Mouse (Mus musculus) thymus, adult 2 months (tissue): ENCODE measurements around the gene Gas7. TPM values are rescaled to one million over a fixed set of nuclear protein-coding genes. Genes with fewer than 3 reads are reported as not detected.

Experiments used
- DNase-seq: peaks from one replicate; pipeline ENCODE4 v3.0.0; 2021
- H3K27ac ChIP-seq: fragments of 200-500 bp; 2 replicates; pipeline ENCODE4 v1.5.1; 2012; ENCODE audit warnings: low read length, control low read depth; ENCODE audit not compliant: control insufficient read depth, insufficient read depth
- H3K27me3 ChIP-seq: fragments of 200-500 bp; 2 replicates; pipeline ENCODE4 v1.6.1; 2012; ENCODE audit warnings: mild to moderate bottlenecking, low read length, moderate library complexity, mixed read lengths; ENCODE audit not compliant: control insufficient read depth, insufficient read depth
- H3K36me3 ChIP-seq: fragments of 200-500 bp; 2 replicates; pipeline ENCODE4 v1.6.1; 2012; ENCODE audit warnings: mild to moderate bottlenecking, low read length, moderate library complexity; ENCODE audit not compliant: control insufficient read depth, insufficient read depth
- H3K4me1 ChIP-seq: fragments of 200-500 bp; replicated peaks from 2 replicates; pipeline ENCODE4 v1.6.1; 2012; ENCODE audit warnings: low read length; ENCODE audit not compliant: control insufficient read depth, insufficient read depth
- H3K4me3 ChIP-seq: fragments of 200-500 bp; 2 replicates; pipeline ENCODE4 v1.5.1; 2012; ENCODE audit warnings: mild to moderate bottlenecking, low read length, control low read depth, moderate library complexity; ENCODE audit not compliant: control insufficient read depth, insufficient read depth
- CTCF ChIP-seq: fragments of 200-500 bp; IDR thresholded peaks from 2 replicates; pipeline ENCODE4 v1.5.1; 2012; ENCODE audit warnings: mild to moderate bottlenecking, control low read depth, low read length, moderate library complexity, borderline replicate concordance; ENCODE audit not compliant: control insufficient read depth, poor library complexity, insufficient read depth; ENCODE audit errors: extremely low read depth
- POLR2A ChIP-seq: fragments of 200-500 bp; IDR thresholded peaks from 2 replicates; pipeline ENCODE4 v1.6.1; 2012; ENCODE audit warnings: mild to moderate bottlenecking, low read length, control low read depth, moderate library complexity; ENCODE audit not compliant: control insufficient read depth, poor library complexity, insufficient read depth; ENCODE audit errors: extremely low read depth
- WGBS: fragments of 180-500 bp; shearing (Covaris S2); methylation state at CpG from one replicate; pipeline ENCODE4 v1.1.7; 2018; 5-methylcytosine and 5-hydroxymethylcytosine counted together
- polyA plus RNA-seq: library from polyadenylated mRNA; depleted of rRNA; stranded (reverse); fragments of >200 nt; gene quantifications from 2 replicates; pipeline ENCODE4 v1.2.3, GENCODE M21; 2012

The Gas7 gene
- polyA plus RNA-seq, 1 experiment, result 5.0 TPM

- 96% methylated on average over 4 of the region's 4 CpGs for WGBS
- H3K4me1 ChIP-seq, result peaks cover 2% of the 10 kb centered on the region; the same call in 1 of the 2 replicates
- DNase-seq, result no peak
- H3K36me3 ChIP-seq, result no peaks in the 10 kb centered on the region
- no peak overlapping the region for H3K27ac ChIP-seq
- no peak for TF ChIP-seq POLR2A
- TF ChIP-seq CTCF, result no peak
- H3K27me3 ChIP-seq, result no peaks in the 10 kb centered on the region
- H3K4me3 ChIP-seq, result no peak overlapping the region
These were observed 127.3 kb downstream of the Gas7 start for GRCm38 (mm10) chr11:67582570-67582969.

GRCm38 (mm10) chr11:67585016-67585415 lies 129.8 kb downstream of the Gas7 start:
- no peaks in the 10 kb centered on the region for H3K27me3 ChIP-seq
- no peak for DNase-seq
- 97% methylated on average over 6 of the region's 6 CpGs for WGBS
- H3K4me3 ChIP-seq, result no peak overlapping the region
- peaks cover 9% of the 10 kb centered on the region for H3K4me1 ChIP-seq
- TF ChIP-seq POLR2A, result no peak
- TF ChIP-seq CTCF, result no peak
- no peaks in the 10 kb centered on the region for H3K36me3 ChIP-seq
- no peak overlapping the region for H3K27ac ChIP-seq

- WGBS, result 85% methylated on average over 2 of the region's 2 CpGs
- Histone ChIP-seq H3K4me3 (no peak overlapping the region), H3K36me3 (no peaks in the 10 kb centered on the region), H3K27ac (no peak overlapping the region), H3K27me3 (no peaks in the 10 kb centered on the region), H3K4me1 (peaks cover 7% of the 10 kb centered on the region)
- DNase-seq, result no peak
- TF ChIP-seq CTCF, result no peak
- no peak for TF ChIP-seq POLR2A
These were observed 130.4 kb downstream of the Gas7 start for GRCm38 (mm10) chr11:67585629-67586028.

- TF ChIP-seq CTCF (no peak), POLR2A (no peak)
- H3K27ac ChIP-seq, result no peak overlapping the region
- 18% methylated on average over 3 of the region's 3 CpGs for WGBS
- peaks cover 7% of the 10 kb centered on the region for H3K4me1 ChIP-seq
- H3K27me3 ChIP-seq, result no peaks in the 10 kb centered on the region
- no peaks in the 10 kb centered on the region for H3K36me3 ChIP-seq
- H3K4me3 ChIP-seq, result no peak overlapping the region
- DNase-seq, result no peak
These were observed 131.2 kb downstream of the Gas7 start for GRCm38 (mm10) chr11:67586231-67586994.

GRCm38 (mm10) chr11:67588196-67588827 lies 133.1 kb downstream of the Gas7 start:
- no peak overlapping the region for H3K4me3 ChIP-seq
- no peak for DNase-seq
- 40% methylated on average over 8 of the region's 8 CpGs for WGBS
- no peaks in the 10 kb centered on the region for H3K27me3 ChIP-seq
- TF ChIP-seq POLR2A, result no peak
- no peak for TF ChIP-seq CTCF
- H3K4me1 ChIP-seq, result peaks cover 7% of the 10 kb centered on the region
- H3K27ac ChIP-seq, result no peak overlapping the region
- no peaks in the 10 kb centered on the region for H3K36me3 ChIP-seq

GRCm38 (mm10) chr11:67588828-67589314 lies 133.6 kb downstream of the Gas7 start:
- peaks cover 7% of the 10 kb centered on the region for H3K4me1 ChIP-seq
- H3K4me3 ChIP-seq, result no peak overlapping the region
- no peaks in the 10 kb centered on the region for H3K36me3 ChIP-seq
- TF ChIP-seq POLR2A (no peak), CTCF (no peak)
- H3K27ac ChIP-seq, result no peak overlapping the region
- no peaks in the 10 kb centered on the region for H3K27me3 ChIP-seq
- DNase-seq, result peak; percentile 14
- 4% methylated on average over 9 of the region's 9 CpGs for WGBS

- H3K4me3 ChIP-seq, result no peak overlapping the region
- no peaks in the 10 kb centered on the region for H3K4me1 ChIP-seq
- H3K27ac ChIP-seq, result no peak overlapping the region
- no peaks in the 10 kb centered on the region for H3K27me3 ChIP-seq
- DNase-seq, result no peak
- TF ChIP-seq CTCF, result no peak
- TF ChIP-seq POLR2A, result no peak
- 67% methylated on average over 6 of the region's 6 CpGs for WGBS
- H3K36me3 ChIP-seq, result no peaks in the 10 kb centered on the region
These were observed 141.0 kb downstream of the Gas7 start for GRCm38 (mm10) chr11:67596233-67596632.
